Mouse (Mus musculus): ENCODE measurements around the gene Arfrp1. TPM values are rescaled to one million over a fixed set of nuclear protein-coding genes. Genes with fewer than 3 reads are reported as not detected.

The Arfrp1 gene
- polyA plus RNA-seq, 1 experiment, result 40.7 TPM

DNA sequence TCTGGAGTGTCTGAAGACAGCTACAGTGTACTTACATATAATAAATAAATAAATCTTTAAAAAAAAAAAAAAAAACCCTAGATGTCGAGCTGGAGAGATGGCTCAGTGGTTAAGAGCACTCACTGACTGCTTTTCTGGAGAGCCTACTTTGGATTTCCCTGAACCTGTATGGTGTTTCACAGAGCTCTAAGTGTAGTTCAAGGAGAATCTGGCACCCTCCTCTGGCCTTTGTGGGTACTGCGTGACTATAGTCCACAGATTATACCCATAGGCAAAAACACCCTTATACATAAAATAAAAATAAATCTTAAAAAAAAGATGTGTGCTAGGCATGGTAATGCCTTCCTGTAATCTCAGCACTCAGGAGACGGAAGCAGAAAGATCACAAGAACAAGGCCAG lies 31.2 kb downstream of the Arfrp1 start:
- Histone ChIP-seq H3K27ac (replicated peaks; ENCODE audit: low read depth, low read length) (no peak overlapping the region), H3K4me3 (ENCODE audit: insufficient read depth, low read depth, low read length) (no peak overlapping the region)

DNA sequence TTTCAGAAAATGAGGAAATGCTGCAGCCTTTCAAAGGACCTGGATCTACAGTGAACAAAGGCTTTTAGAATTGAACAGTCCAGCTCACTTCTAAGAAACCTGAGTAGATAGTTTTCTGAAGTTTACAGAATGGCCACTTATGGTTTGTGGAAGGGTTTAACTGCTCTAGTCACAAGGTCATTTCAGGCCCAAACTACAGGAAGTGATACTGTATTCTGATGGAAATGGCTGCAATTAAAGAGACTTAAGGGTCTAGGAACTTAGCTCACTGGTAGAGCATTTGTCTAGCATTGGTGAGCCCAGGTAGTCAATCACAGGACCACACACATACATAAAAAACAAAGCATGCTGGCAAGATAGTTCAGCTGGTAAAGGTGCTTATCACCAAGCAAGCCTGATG lies 32.7 kb downstream of the Arfrp1 start:
- no peak overlapping the region for H3K4me3 ChIP-seq (ENCODE audit: insufficient read depth, low read depth, low read length)
- no peaks in the 10 kb centered on the region for H3K4me1 ChIP-seq (ENCODE audit: control insufficient read depth, insufficient read depth, insufficient read length, low read length)
- H3K27ac ChIP-seq (replicated peaks; ENCODE audit: low read depth, low read length), result no peak overlapping the region

More for the DNA sequence above, 31.2 kb downstream of the Arfrp1 start:
- no peaks in the 10 kb centered on the region for H3K4me1 ChIP-seq (ENCODE audit: control insufficient read depth, insufficient read depth, insufficient read length, low read length)

DNA sequence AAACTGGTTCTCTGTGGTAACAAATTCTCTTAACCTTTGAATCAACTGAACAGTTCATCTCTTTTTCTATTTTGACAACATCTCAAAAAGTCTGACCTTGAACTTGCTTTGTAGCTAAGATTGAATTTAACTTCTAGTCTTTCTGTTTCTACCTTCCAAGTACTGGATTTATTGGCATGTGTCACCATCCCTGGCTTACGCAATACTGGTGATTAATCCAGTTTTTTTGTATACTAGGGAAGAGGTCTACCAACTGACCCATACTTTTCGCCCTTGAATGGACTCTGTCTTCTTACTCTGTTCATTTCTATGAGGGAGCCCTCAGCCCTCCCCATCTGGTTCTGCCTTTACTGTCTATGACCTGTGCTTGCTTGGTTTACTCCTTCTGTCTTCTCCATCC lies 39.1 kb downstream of the Arfrp1 start:
- Histone ChIP-seq H3K27ac (replicated peaks; ENCODE audit: low read depth, low read length) (no peak overlapping the region), H3K4me3 (ENCODE audit: insufficient read depth, low read depth, low read length) (no peak overlapping the region), H3K4me1 (ENCODE audit: control insufficient read depth, insufficient read depth, insufficient read length, low read length) (no peaks in the 10 kb centered on the region)

DNA sequence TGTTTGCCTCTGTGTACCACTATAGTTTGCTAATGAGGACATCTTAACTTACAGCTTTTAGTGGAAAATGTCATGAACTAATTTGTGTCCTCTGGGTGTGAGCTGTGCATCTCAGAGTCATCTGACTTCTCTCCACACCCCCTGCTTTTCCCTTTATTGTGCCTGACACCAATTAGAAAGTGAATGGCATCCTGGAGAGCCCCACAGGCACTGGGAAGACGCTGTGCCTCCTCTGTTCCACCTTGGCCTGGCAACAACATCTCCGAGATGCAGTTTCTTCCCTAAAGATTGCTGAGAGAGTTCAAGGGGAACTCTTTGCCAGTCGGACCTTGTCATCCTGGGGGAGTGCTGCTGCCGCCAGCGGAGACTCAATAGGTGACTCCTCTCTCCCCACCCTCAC lies 43.1 kb downstream of the Arfrp1 start:
- Histone ChIP-seq H3K4me3 (ENCODE audit: insufficient read depth, low read depth, low read length) (no peak overlapping the region), H3K27ac (replicated peaks; ENCODE audit: low read depth, low read length) (no peak overlapping the region), H3K4me1 (ENCODE audit: control insufficient read depth, insufficient read depth, insufficient read length, low read length) (no peaks in the 10 kb centered on the region; the same call in 1 of the 2 replicates)

DNA sequence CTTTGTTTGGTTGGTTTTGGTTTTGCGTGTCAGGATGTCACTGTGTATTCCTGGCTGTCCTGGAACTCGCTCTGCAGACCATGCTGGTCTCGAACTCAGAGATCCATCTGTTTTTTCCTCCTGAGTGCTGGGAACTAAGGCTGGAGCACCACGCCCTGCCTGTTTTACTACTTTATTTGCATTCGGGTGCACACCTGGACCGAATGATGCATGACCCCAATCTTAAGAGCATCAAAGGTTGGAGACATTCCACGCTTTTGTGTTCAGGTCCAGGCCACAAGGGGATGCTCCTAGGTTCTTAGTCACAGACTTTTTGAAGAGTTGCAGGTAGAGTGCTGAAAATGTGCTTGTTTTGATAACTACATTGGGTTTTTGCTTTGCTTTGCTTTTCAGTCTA lies 45.1 kb downstream of the Arfrp1 start:
- H3K4me1 ChIP-seq (ENCODE audit: control insufficient read depth, insufficient read depth, insufficient read length, low read length), result no peaks in the 10 kb centered on the region; the same call in 1 of the 2 replicates
- peak overlapping the region; percentile 84 for H3K4me3 ChIP-seq (ENCODE audit: insufficient read depth, low read depth, low read length)
- no peak overlapping the region for H3K27ac ChIP-seq (replicated peaks; ENCODE audit: low read depth, low read length)

DNA sequence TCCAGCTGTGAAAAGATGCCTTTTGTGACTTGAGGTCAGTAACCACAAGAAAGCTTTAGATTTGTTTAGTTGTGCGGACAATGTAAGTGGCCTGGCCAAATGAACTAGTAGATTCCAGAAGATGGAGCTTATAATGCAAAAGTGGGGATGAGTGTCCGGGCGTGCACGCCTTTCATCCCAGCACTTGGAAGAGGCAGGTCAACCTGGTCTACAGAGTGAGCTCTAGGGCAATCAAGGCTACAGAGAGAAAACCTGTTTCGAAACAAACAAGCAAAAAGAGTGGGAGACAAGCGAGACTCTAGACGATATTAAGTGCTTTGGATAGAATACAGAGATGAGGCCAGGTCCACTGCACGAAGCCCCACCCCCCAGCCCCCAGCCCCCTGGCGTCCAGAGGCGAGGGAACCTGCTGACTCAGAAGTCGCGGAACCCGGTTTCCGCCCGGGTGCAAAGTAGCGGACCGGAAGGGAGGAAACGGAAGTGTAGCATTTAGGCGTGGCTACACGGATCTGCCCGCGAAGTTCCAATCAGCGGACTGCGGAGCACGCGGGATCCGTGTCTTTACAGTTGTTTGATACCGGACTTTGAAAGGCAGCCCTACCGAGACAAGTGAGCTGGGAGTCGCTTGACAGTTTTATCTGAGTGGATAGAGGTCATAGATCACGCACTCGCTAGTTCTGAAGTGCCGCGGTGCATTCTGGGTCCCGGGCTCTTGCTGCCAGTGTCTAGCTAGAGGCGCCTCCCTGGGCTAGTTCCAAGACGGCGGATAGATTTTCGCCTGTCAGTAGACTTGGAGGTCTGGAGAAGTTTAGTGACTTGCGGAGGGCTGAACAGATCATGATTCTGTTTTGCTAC lies 45.7 kb downstream of the Arfrp1 start, which contains the start of gene Rtel1:
TSS of gene Rtel1 (plus strand) at position 492 of the 855 bp plus-strand sequence.
- Histone ChIP-seq H3K4me3 (ENCODE audit: insufficient read depth, low read depth, low read length) (peak within 1 kb of the TSS; percentile 84), H3K27ac (replicated peaks; ENCODE audit: low read depth, low read length) (peak within 1 kb of the TSS; percentile 92)

DNA sequence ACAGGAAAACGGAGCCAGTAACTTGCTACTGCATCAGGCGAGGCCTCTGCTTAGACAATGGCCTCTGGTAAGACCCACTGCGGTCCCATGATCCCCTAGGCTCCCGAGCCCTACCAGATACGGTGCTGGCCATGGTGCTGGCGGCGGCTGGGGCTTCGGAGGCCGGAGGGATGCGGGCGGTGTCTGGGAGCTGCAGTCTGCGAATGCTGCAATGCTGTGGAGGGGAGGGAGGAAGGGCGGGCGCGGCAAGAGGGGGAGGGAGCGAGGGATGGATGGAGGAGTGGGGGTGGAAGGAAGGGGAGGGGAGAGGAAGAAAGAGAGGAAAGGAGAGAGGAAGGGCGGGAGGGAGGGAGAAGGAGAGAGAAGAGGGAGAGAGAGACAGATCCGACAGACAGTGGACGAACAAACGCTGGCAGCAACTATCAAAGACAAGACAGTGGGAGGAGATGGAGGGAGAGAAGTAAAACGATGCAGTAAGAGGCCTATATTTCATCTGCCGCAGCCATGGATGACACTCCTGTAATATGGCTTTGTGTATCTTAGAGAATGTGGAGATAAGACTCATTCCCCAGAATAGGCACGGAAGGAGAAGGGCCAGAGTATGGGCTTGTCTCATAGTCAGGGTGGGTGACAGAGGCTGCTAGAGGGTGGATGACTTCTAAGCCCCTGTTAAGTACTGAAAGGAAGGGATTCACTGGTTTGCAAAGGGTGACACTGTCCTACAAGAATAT lies 51.0 kb downstream of the Arfrp1 start, which contains the start of gene Stmn3:
TSS of gene Stmn3 (minus strand) at position 421 of the 731 bp plus-strand sequence.
- peak within 1 kb of the TSS; percentile 35 for H3K4me3 ChIP-seq (ENCODE audit: insufficient read depth, low read depth, low read length)
- no peak within 1 kb of the TSS for H3K27ac ChIP-seq (replicated peaks; ENCODE audit: low read depth, low read length)
- peaks cover 10% of the 10 kb centered on the region; the same call in 1 of the 2 replicates for H3K4me1 ChIP-seq (ENCODE audit: control insufficient read depth, insufficient read depth, insufficient read length, low read length)

More for the DNA sequence above, 45.7 kb downstream of the Arfrp1 start, which contains the start of gene Rtel1:
- H3K4me1 ChIP-seq (ENCODE audit: control insufficient read depth, insufficient read depth, insufficient read length, low read length), result no peaks in the 10 kb centered on the region; the same call in 1 of the 2 replicates

DNA sequence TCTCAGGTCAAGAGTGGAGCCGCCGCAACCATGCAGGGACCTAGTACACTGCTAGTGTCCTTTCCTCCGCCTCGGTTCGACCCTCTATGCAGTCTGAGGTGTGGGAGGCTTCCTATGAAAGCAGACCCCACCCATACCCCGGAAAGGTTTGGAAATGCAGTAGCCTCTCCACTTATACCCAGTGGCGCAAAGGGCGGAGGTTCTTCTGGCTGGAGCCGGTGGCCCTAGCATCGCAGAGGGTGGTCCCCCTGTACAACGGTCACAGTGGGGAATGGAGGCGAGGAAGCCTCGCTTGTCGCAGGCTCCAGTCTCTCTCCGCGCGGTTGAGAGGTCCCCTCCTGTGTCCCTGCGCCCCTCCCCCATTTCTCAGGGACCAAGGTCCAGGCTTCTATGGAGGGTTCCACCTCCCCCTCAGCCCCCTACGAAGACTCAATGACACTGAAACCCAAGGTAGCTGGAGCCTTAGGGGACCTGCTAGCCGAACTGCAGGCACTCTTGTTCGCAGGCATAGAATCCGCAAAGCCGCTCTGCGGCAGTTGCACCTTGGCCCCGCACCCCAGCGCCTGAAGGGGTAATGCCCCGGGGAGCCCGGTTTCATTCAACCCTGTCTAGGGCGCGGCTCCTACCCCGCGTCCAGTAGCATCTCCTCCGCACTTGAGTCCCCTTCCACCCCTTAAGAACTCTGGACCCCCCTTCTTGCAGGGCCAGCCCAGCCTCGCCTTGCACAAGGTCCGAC lies 51.7 kb downstream of the Arfrp1 start:
- H3K4me3 ChIP-seq (ENCODE audit: insufficient read depth, low read depth, low read length), result peak overlapping the region; percentile 35
- peaks cover 10% of the 10 kb centered on the region; the same call in 1 of the 2 replicates for H3K4me1 ChIP-seq (ENCODE audit: control insufficient read depth, insufficient read depth, insufficient read length, low read length)
- H3K27ac ChIP-seq (replicated peaks; ENCODE audit: low read depth, low read length), result no peak overlapping the region

DNA sequence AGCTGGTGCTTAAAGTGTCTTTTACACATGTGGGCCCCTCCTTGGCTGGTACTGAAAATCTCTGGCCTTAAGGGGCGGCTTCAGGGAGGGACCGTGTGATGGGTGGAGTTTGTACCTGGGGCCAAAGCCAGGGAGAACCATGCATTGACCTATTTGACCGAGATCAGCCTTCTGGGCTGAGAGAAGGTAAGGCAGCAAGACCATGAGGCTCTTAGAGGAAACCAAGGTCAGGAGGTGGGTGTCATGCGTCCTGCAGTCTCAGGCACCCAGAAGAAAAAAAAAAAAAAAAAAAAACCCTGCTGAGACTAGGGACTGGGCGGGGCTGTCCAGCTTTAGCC lies 52.2 kb downstream of the Arfrp1 start:
- Histone ChIP-seq H3K4me1 (ENCODE audit: control insufficient read depth, insufficient read depth, insufficient read length, low read length) (peaks cover 10% of the 10 kb centered on the region; the same call in 1 of the 2 replicates), H3K4me3 (ENCODE audit: insufficient read depth, low read depth, low read length) (no peak overlapping the region), H3K27ac (replicated peaks; ENCODE audit: low read depth, low read length) (no peak overlapping the region)

DNA sequence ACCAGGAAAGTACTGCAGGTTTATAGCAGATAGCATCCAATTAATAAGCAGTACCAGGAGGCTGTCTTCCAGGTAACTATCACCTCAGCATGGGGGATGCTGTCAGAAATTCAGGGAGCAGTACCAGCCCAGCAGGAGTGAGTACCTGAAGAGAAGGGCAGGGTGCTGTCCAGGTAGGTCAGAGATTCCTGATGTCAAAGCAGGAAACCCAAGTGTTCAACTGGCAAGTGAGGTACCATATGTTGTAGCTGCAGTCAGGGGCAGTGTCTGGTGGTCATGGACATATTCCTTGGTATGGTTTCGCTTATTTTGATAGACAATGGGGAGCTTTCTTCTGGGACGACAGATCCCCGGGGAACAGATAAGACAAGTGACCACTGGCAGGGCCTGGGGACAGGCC lies 52.8 kb downstream of the Arfrp1 start:
- no peak overlapping the region for H3K27ac ChIP-seq (replicated peaks; ENCODE audit: low read depth, low read length)
- peaks cover 10% of the 10 kb centered on the region; the same call in 1 of the 2 replicates for H3K4me1 ChIP-seq (ENCODE audit: control insufficient read depth, insufficient read depth, insufficient read length, low read length)
- no peak overlapping the region for H3K4me3 ChIP-seq (ENCODE audit: insufficient read depth, low read depth, low read length)

Other genes with a start within 250 kb of the Arfrp1 start
- not detected in 2 replicates for gene Kcnq2, start 230.1 kb downstream of the Arfrp1 start, polyA plus RNA-seq (2012; ENCODE audit: insufficient read depth, insufficient read length, missing spikeins)
- gene Eef1a2, start 208.4 kb downstream of the Arfrp1 start, polyA plus RNA-seq (2012; ENCODE audit: insufficient read depth, insufficient read length, missing spikeins), result 11.3 and 18.8 TPM in 2 replicates
- 153 and 205 TPM in 2 replicates for gene Ppdpf, start 178.2 kb downstream of the Arfrp1 start, polyA plus RNA-seq (2012; ENCODE audit: insufficient read depth, insufficient read length, missing spikeins)
- not detected in 2 replicates for gene Ptk6, start 162.6 kb downstream of the Arfrp1 start, polyA plus RNA-seq (2012; ENCODE audit: insufficient read depth, insufficient read length, missing spikeins)
- 1.1 and 1.5 TPM in 2 replicates for gene Srms, start 152.2 kb downstream of the Arfrp1 start, polyA plus RNA-seq (2012; ENCODE audit: insufficient read depth, insufficient read length, missing spikeins)
- not detected in 2 replicates for gene Fndc11, start 145.4 kb downstream of the Arfrp1 start, polyA plus RNA-seq (2012; ENCODE audit: insufficient read depth, insufficient read length, missing spikeins)
- gene Helz2, start 123.4 kb downstream of the Arfrp1 start, polyA plus RNA-seq (2012; ENCODE audit: insufficient read depth, insufficient read length, missing spikeins), result 4.0 and 5.4 TPM in 2 replicates
- gene Gmeb2, start 77.4 kb downstream of the Arfrp1 start, polyA plus RNA-seq (2012; ENCODE audit: insufficient read depth, insufficient read length, missing spikeins), result 3.8 and 4.7 TPM in 2 replicates
- not detected in 2 replicates for gene Stmn3, start 50.9 kb downstream of the Arfrp1 start, polyA plus RNA-seq (2012; ENCODE audit: insufficient read depth, insufficient read length, missing spikeins)
- gene Rtel1, start 45.7 kb downstream of the Arfrp1 start, polyA plus RNA-seq (2012; ENCODE audit: insufficient read depth, insufficient read length, missing spikeins), result 7.2 and 15.6 TPM in 2 replicates
- gene Zgpat, start 476 bp downstream of the Arfrp1 start, polyA plus RNA-seq (2012; ENCODE audit: insufficient read depth, insufficient read length, missing spikeins), result 12.4 TPM in 2 replicates
- 3.0 and 6.1 TPM in 2 replicates for gene Lime1, start 14.7 kb upstream of the Arfrp1 start, polyA plus RNA-seq (2012; ENCODE audit: insufficient read depth, insufficient read length, missing spikeins)
- gene Zbtb46, start 94.0 kb upstream of the Arfrp1 start, polyA plus RNA-seq (2012; ENCODE audit: insufficient read depth, insufficient read length, missing spikeins), result 5.5 and 6.6 TPM in 2 replicates
- gene Abhd16b, start 127.8 kb upstream of the Arfrp1 start, polyA plus RNA-seq (2012; ENCODE audit: insufficient read depth, insufficient read length, missing spikeins), result not detected in 2 replicates
- 88.5 and 109 TPM in 2 replicates for gene Tpd52l2, start 131.7 kb upstream of the Arfrp1 start, polyA plus RNA-seq (2012; ENCODE audit: insufficient read depth, insufficient read length, missing spikeins)
- 30.8 and 38.6 TPM in 2 replicates for gene Dnajc5, start 155.1 kb upstream of the Arfrp1 start, polyA plus RNA-seq (2012; ENCODE audit: insufficient read depth, insufficient read length, missing spikeins)
- gene Uckl1, start 219.5 kb upstream of the Arfrp1 start, polyA plus RNA-seq (2012; ENCODE audit: insufficient read depth, insufficient read length, missing spikeins), result 26.8 and 26.9 TPM in 2 replicates
- 23.2 and 23.7 TPM in 2 replicates for gene Prpf6, start 226.5 kb upstream of the Arfrp1 start, polyA plus RNA-seq (2012; ENCODE audit: insufficient read depth, insufficient read length, missing spikeins)
- gene Zfp512b, start 227.4 kb upstream of the Arfrp1 start, polyA plus RNA-seq (2012; ENCODE audit: insufficient read depth, insufficient read length, missing spikeins), result 5.1 TPM in 2 replicates
- gene Samd10, start 233.8 kb upstream of the Arfrp1 start, polyA plus RNA-seq (2012; ENCODE audit: insufficient read depth, insufficient read length, missing spikeins), result 0.63 and 1.6 TPM in 2 replicates